Mouse (Mus musculus): ENCODE results near the gene Stub1. TPM values are rescaled to one million over a fixed set of nuclear protein-coding genes. Genes with fewer than 3 reads are reported as not detected.

Gene Stub1
- total and polyA plus RNA-seq, 2 experiments, result 50.4 to 94.4 TPM

GRCm38 (mm10) chr17:25783086-25783485 lies 50.1 kb downstream of the Stub1 start:
- no peak overlapping the region for H3K27ac ChIP-seq (replicated peaks; ENCODE audit: insufficient read depth, low read depth, low read length)
- no peaks in the 10 kb centered on the region for H3K79me2 ChIP-seq (ENCODE audit: control insufficient read depth, insufficient read depth, low read length)
- no peak for DNase-seq (ENCODE audit: extremely low read depth, low read depth, low spot score)
- TF ChIP-seq CTCF (IDR thresholded peaks at IDR 0.05; ENCODE audit: low read depth, low read length) (no peak), POLR2A (IDR thresholded peaks at IDR 0.05; ENCODE audit: extremely low read depth, insufficient read depth, low read length) (no peak)
- H3K36me3 ChIP-seq (ENCODE audit: control insufficient read depth, insufficient read depth, low read length), result peaks cover 2% of the 10 kb centered on the region; the same call in 1 of the 2 replicates
- WGBS, result 73% methylated on average over 7 of the region's 7 CpGs
- H3K4me1 ChIP-seq (ENCODE audit: control insufficient read depth, insufficient read depth, low read length), result peaks cover 3% of the 10 kb centered on the region; the same call in 1 of the 2 replicates
- no peak overlapping the region for H3K9ac ChIP-seq (ENCODE audit: low read depth, low read length)
- H3K4me3 ChIP-seq (ENCODE audit: insufficient read depth, low read depth, low read length), result no peak overlapping the region
- no peaks in the 10 kb centered on the region for H3K27me3 ChIP-seq (ENCODE audit: control insufficient read depth, insufficient read depth, low read length)

- Histone ChIP-seq H3K36me3 (ENCODE audit: control insufficient read depth, insufficient read depth, low read length) (peaks cover 5% of the 10 kb centered on the region; the same call in 1 of the 2 replicates), H3K4me1 (ENCODE audit: control insufficient read depth, insufficient read depth, low read length) (peaks cover 3% of the 10 kb centered on the region; the same call in 1 of the 2 replicates), H3K79me2 (ENCODE audit: control insufficient read depth, insufficient read depth, low read length) (no peaks in the 10 kb centered on the region), H3K27me3 (ENCODE audit: control insufficient read depth, insufficient read depth, low read length) (no peaks in the 10 kb centered on the region), H3K9ac (ENCODE audit: low read depth, low read length) (no peak overlapping the region), H3K27ac (replicated peaks; ENCODE audit: insufficient read depth, low read depth, low read length) (no peak overlapping the region), H3K4me3 (ENCODE audit: insufficient read depth, low read depth, low read length) (no peak overlapping the region)
- no peak for DNase-seq (ENCODE audit: extremely low read depth, low read depth, low spot score)
- TF ChIP-seq CTCF (IDR thresholded peaks at IDR 0.05; ENCODE audit: low read depth, low read length) (no peak), POLR2A (IDR thresholded peaks at IDR 0.05; ENCODE audit: extremely low read depth, insufficient read depth, low read length) (no peak)
- 77% methylated on average over 6 of the region's 6 CpGs for WGBS
These were observed 51.9 kb downstream of the Stub1 start for GRCm38 (mm10) chr17:25781339-25781738.

Other genes with a start within 250 kb of the Stub1 start
- gene Gng13, start 116.2 kb downstream of the Stub1 start, total RNA-seq (2014; rRNA removed), result not detected in 2 replicates
- gene Gng13, start 116.2 kb downstream of the Stub1 start, polyA plus RNA-seq (2012; rRNA removed), result not detected in 2 replicates
- 0.18 and 0.47 TPM in 2 replicates for gene Chtf18, start 106.0 kb downstream of the Stub1 start, total RNA-seq (2014; rRNA removed)
- gene Chtf18, start 106.0 kb downstream of the Stub1 start, polyA plus RNA-seq (2012; rRNA removed), result 0.31 and 0.35 TPM in 2 replicates
- gene Rpusd1, start 105.7 kb downstream of the Stub1 start, total RNA-seq (2014; rRNA removed), result 1.0 and 2.1 TPM in 2 replicates
- 7.3 and 9.0 TPM in 2 replicates for gene Rpusd1, start 105.7 kb downstream of the Stub1 start, polyA plus RNA-seq (2012; rRNA removed)
- gene Mslnl, start 97.4 kb downstream of the Stub1 start, total RNA-seq (2014; rRNA removed), result not detected in 2 replicates
- gene Mslnl, start 97.4 kb downstream of the Stub1 start, polyA plus RNA-seq (2012; rRNA removed), result not detected in 2 replicates
- gene Msln, start 79.0 kb downstream of the Stub1 start, total RNA-seq (2014; rRNA removed), result 0.34 and 0.74 TPM in 2 replicates
- 1.1 and 2.0 TPM in 2 replicates for gene Msln, start 79.0 kb downstream of the Stub1 start, polyA plus RNA-seq (2012; rRNA removed)
- 14.9 and 20.6 TPM in 2 replicates for gene Narfl, start 59.6 kb downstream of the Stub1 start, total RNA-seq (2014; rRNA removed)
- 19.4 and 22.5 TPM in 2 replicates for gene Narfl, start 59.6 kb downstream of the Stub1 start, polyA plus RNA-seq (2012; rRNA removed)
- 6.0 and 6.7 TPM in 2 replicates for gene Haghl, start 47.7 kb downstream of the Stub1 start, total RNA-seq (2014; rRNA removed)
- 11.2 and 14.1 TPM in 2 replicates for gene Haghl, start 47.7 kb downstream of the Stub1 start, polyA plus RNA-seq (2012; rRNA removed)
- not detected in 2 replicates for gene Ccdc78, start 46.8 kb downstream of the Stub1 start, total RNA-seq (2014; rRNA removed)
- gene Ccdc78, start 46.8 kb downstream of the Stub1 start, polyA plus RNA-seq (2012; rRNA removed), result 0.06 TPM in 1 of 2 replicates, not detected in the other
- gene Fam173a, start 40.5 kb downstream of the Stub1 start, total RNA-seq (2014; rRNA removed), result 55.0 and 69.3 TPM in 2 replicates
- 89.3 and 106 TPM in 2 replicates for gene Fam173a, start 40.5 kb downstream of the Stub1 start, polyA plus RNA-seq (2012; rRNA removed)
- gene AC134908.4, start 37.7 kb downstream of the Stub1 start, total RNA-seq (2014; rRNA removed), result 0.28 and 0.54 TPM in 2 replicates
- 0.35 and 0.37 TPM in 2 replicates for gene AC134908.4, start 37.7 kb downstream of the Stub1 start, polyA plus RNA-seq (2012; rRNA removed)
- 11.7 and 22.2 TPM in 2 replicates for gene Metrn, start 36.3 kb downstream of the Stub1 start, total RNA-seq (2014; rRNA removed)
- gene Metrn, start 36.3 kb downstream of the Stub1 start, polyA plus RNA-seq (2012; rRNA removed), result 21.6 and 37.1 TPM in 2 replicates
- 0.07 TPM in 1 of 2 replicates, not detected in the other for gene Fbxl16, start 24.3 kb downstream of the Stub1 start, total RNA-seq (2014; rRNA removed)
- gene Fbxl16, start 24.3 kb downstream of the Stub1 start, polyA plus RNA-seq (2012; rRNA removed), result 0.12 and 0.33 TPM in 2 replicates
- gene Wdr24, start 9.8 kb downstream of the Stub1 start, total RNA-seq (2014; rRNA removed), result 13.3 and 15.6 TPM in 2 replicates
- 23.9 and 24.8 TPM in 2 replicates for gene Wdr24, start 9.8 kb downstream of the Stub1 start, polyA plus RNA-seq (2012; rRNA removed)
- 25.6 and 30.5 TPM in 2 replicates for gene Jmjd8, start 4.5 kb downstream of the Stub1 start, total RNA-seq (2014; rRNA removed)
- gene Jmjd8, start 4.5 kb downstream of the Stub1 start, polyA plus RNA-seq (2012; rRNA removed), result 75.0 and 78.4 TPM in 2 replicates
- gene Rhbdl1, start 3.9 kb upstream of the Stub1 start, total RNA-seq (2014; rRNA removed), result 0.40 and 0.74 TPM in 2 replicates
- gene Rhbdl1, start 3.9 kb upstream of the Stub1 start, polyA plus RNA-seq (2012; rRNA removed), result 3.8 and 5.5 TPM in 2 replicates
- gene Gm20683, start 8.4 kb upstream of the Stub1 start, total RNA-seq (2014; rRNA removed), result 2.7 and 4.8 TPM in 2 replicates
- 19.1 and 26.9 TPM in 2 replicates for gene Gm20683, start 8.4 kb upstream of the Stub1 start, polyA plus RNA-seq (2012; rRNA removed)
- gene Rhot2, start 11.4 kb upstream of the Stub1 start, total RNA-seq (2014; rRNA removed), result 18.0 and 20.9 TPM in 2 replicates
- gene Rhot2, start 11.4 kb upstream of the Stub1 start, polyA plus RNA-seq (2012; rRNA removed), result 63.0 and 71.1 TPM in 2 replicates
- 2.7 and 3.3 TPM in 2 replicates for gene Wdr90, start 28.1 kb upstream of the Stub1 start, total RNA-seq (2014; rRNA removed)
- 9.0 and 14.1 TPM in 2 replicates for gene Wdr90, start 28.1 kb upstream of the Stub1 start, polyA plus RNA-seq (2012; rRNA removed)
- gene Mcrip2, start 35.4 kb upstream of the Stub1 start, total RNA-seq (2014; rRNA removed), result 26.1 and 36.0 TPM in 2 replicates
- gene Mcrip2, start 35.4 kb upstream of the Stub1 start, polyA plus RNA-seq (2012; rRNA removed), result 139 and 141 TPM in 2 replicates
- gene Mettl26, start 41.7 kb upstream of the Stub1 start, total RNA-seq (2014; rRNA removed), result 129 and 131 TPM in 2 replicates
- 415 and 439 TPM in 2 replicates for gene Mettl26, start 41.7 kb upstream of the Stub1 start, polyA plus RNA-seq (2012; rRNA removed)
- 0.07 and 0.09 TPM in 2 replicates for gene Wfikkn1, start 47.5 kb upstream of the Stub1 start, total RNA-seq (2014; rRNA removed)
- gene Wfikkn1, start 47.5 kb upstream of the Stub1 start, polyA plus RNA-seq (2012; rRNA removed), result 0.24 and 0.92 TPM in 2 replicates
- gene Rab40c, start 86.3 kb upstream of the Stub1 start, total RNA-seq (2014; rRNA removed), result 6.1 and 7.2 TPM in 2 replicates
- gene Rab40c, start 86.3 kb upstream of the Stub1 start, polyA plus RNA-seq (2012; rRNA removed), result 22.8 and 24.1 TPM in 2 replicates
- 11.5 and 16.0 TPM in 2 replicates for gene Pigq, start 111.5 kb upstream of the Stub1 start, total RNA-seq (2014; rRNA removed)
- gene Pigq, start 111.5 kb upstream of the Stub1 start, polyA plus RNA-seq (2012; rRNA removed), result 51.6 and 52.5 TPM in 2 replicates
- gene Nhlrc4, start 111.6 kb upstream of the Stub1 start, total RNA-seq (2014; rRNA removed), result 1.2 TPM in 1 of 2 replicates, not detected in the other
- gene Nhlrc4, start 111.6 kb upstream of the Stub1 start, polyA plus RNA-seq (2012; rRNA removed), result 0.04 TPM in 1 of 2 replicates, not detected in the other
- not detected in 2 replicates for gene A930017K11Rik, start 119.2 kb upstream of the Stub1 start, total RNA-seq (2014; rRNA removed)
- gene A930017K11Rik, start 119.2 kb upstream of the Stub1 start, polyA plus RNA-seq (2012; rRNA removed), result not detected in 2 replicates
- gene Capn15, start 152.4 kb upstream of the Stub1 start, total RNA-seq (2014; rRNA removed), result 1.8 and 3.0 TPM in 2 replicates
- 16.8 and 23.3 TPM in 2 replicates for gene Capn15, start 152.4 kb upstream of the Stub1 start, polyA plus RNA-seq (2012; rRNA removed)
- 4.6 and 7.7 TPM in 2 replicates for gene Rab11fip3, start 236.2 kb upstream of the Stub1 start, total RNA-seq (2014; rRNA removed)
- 11.1 and 13.2 TPM in 2 replicates for gene Rab11fip3, start 236.2 kb upstream of the Stub1 start, polyA plus RNA-seq (2012; rRNA removed)